Mouse (Mus musculus): Measurements from ENCODE around the gene Cdc42ep4.

The Cdc42ep4 gene

GRCm38 (mm10) chr11:113751484-113752084 lies at the start of gene Cdc42ep4:
Cdc42ep4 (minus strand) TSS chr11:113751881.
- peak; percentile 73 for DNase-seq (ENCODE audit: low read depth, low spot score)

- DNase-seq (ENCODE audit: low read depth, low spot score): no peak
These were observed 48.3 kb upstream of the Cdc42ep4 start for GRCm38 (mm10) chr11:113800026-113800425.

DNA sequence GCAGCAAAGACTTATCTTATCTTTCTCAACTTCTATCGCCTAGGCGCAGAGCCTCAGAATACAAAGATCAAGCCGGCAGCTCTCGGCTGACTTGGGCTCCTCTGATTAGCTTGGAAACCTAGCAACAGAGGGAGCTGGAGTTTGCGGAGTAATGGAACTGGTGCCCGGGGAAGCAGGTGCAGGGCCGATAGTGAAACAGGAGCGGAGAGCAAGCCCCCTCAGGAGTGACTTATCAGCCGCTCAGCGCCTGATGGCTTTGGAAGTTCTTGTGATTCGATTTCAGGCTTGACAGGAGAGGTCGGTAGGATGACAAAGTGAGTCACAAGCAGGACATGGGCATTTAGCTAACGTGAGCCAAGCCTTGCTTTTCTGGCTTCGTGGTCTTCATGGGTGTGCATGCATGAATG lies 47.4 kb upstream of the Cdc42ep4 start:
- DNase-seq (ENCODE audit: low read depth, low spot score): no peak

DNA sequence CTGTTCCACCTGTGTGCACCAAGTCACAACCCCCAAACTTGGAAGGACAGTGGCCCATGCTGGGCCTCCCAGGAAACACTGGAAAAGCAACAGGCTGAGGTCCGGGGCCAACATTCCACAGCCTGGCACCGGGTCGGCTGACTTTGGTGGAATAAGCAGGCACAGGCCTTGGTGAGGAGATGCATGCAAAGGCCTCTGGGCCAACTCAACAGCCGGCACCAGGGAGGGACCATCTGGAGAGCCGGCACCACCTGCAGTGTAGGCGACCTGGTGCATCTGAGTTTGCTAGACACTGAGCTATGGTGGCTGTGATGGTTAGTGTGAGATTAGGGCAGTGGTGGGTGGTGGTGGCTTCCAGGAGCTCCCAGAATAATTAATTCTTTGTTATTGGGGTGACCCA lies 46.3 kb upstream of the Cdc42ep4 start:
- DNase-seq (ENCODE audit: low read depth, low spot score): no peak

GRCm38 (mm10) chr11:113797014-113797983 lies 45.6 kb upstream of the Cdc42ep4 start:
- no peak for DNase-seq (ENCODE audit: low read depth, low spot score)

DNA sequence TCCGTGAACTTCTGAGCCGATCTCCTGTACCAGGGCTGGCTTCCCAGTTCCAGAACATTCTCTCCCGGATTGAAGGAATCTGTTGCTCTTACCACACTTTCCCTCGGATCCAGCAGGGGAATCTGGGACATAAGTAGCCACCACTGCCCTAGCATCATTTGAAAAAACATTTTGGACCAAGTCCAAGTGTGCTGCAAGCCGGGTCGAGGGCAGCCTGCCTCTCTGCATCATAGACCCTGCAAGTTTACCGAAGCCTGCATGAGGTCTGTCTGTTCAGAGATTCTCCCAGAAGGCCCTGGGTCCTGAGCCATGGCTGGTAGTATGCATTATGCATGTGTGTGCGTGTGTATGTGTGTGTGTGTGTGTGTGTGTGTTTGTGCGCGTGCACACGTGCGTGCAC lies 44.2 kb upstream of the Cdc42ep4 start:
- no peak for DNase-seq (ENCODE audit: low read depth, low spot score)

- DNase-seq (ENCODE audit: low read depth, low spot score): no peak
These were observed 39.9 kb upstream of the Cdc42ep4 start for GRCm38 (mm10) chr11:113791357-113792215.

DNA sequence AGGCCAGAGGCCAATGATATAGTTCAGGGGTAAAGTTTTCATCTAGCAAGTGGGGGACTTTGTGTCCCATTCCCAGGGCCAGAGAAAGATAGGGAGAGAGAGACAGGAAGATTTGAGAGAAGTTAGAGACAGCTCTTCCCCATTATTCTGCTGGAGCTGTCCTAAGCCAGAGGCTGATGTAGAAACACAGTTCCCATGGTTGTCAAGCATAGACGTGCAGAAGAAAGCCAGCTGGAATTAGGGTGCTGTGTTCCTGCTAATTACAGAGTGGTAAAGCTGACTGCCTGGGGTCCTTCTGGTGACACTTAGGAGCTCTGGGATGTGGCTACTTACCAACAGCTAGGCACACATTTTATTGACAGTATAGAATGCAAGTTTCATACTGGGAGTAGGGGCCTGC lies 37.4 kb upstream of the Cdc42ep4 start:
- DNase-seq (ENCODE audit: low read depth, low spot score): no peak

DNA sequence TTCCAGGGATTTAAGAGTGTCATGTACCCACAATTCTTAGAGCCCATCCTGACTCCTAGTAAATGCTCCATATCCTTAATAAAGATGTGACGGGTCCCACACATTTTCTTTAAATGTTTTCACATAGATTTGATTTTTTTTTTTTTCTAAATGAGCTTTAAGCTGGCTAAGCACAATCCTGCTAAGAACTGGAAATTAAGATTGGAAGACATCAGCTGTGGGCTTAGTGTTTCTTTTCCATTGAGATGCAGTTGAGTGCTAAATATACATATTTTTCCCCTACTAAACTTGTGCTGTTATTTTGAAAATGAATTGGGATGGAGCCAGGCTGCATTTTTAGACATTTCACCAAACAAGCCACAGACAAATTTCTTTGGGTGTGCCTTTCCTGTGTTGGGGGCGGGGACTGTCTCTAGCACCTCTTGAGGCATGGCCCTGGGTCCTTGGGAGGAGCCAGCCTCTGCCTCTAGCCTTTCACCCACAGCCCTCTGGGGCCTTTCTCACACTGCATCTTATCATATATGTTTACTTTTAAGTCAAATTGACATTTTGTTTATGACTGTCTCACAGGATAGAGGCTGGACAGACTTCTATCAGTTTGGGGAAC lies 36.6 kb upstream of the Cdc42ep4 start:
- DNase-seq (ENCODE audit: low read depth, low spot score): no peak

GRCm38 (mm10) chr11:113787432-113788182 lies 35.9 kb upstream of the Cdc42ep4 start:
- no peak for DNase-seq (ENCODE audit: low read depth, low spot score)

DNA sequence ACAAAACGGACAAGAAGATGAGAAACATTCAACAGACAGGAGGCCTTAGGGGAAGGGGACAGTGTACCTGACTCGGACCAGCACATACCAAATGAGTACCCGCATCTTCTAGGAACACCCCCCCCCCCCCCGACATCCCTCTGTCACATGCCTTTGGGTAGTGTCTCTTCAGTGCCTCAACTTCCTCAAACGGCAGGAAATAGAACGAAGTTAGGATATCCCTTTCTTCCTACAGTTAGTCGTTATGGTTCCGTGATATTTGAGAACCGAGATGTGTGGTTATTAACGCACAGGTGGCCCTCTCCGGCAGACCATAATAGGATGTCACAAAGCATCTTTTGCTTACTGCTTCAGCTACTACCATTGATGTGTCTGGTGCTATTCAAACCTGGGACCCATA lies 35.3 kb upstream of the Cdc42ep4 start:
- no peak for DNase-seq (ENCODE audit: low read depth, low spot score)

- no peak for DNase-seq (ENCODE audit: low read depth, low spot score)
These were observed 34.7 kb upstream of the Cdc42ep4 start for GRCm38 (mm10) chr11:113786395-113786794.

DNA sequence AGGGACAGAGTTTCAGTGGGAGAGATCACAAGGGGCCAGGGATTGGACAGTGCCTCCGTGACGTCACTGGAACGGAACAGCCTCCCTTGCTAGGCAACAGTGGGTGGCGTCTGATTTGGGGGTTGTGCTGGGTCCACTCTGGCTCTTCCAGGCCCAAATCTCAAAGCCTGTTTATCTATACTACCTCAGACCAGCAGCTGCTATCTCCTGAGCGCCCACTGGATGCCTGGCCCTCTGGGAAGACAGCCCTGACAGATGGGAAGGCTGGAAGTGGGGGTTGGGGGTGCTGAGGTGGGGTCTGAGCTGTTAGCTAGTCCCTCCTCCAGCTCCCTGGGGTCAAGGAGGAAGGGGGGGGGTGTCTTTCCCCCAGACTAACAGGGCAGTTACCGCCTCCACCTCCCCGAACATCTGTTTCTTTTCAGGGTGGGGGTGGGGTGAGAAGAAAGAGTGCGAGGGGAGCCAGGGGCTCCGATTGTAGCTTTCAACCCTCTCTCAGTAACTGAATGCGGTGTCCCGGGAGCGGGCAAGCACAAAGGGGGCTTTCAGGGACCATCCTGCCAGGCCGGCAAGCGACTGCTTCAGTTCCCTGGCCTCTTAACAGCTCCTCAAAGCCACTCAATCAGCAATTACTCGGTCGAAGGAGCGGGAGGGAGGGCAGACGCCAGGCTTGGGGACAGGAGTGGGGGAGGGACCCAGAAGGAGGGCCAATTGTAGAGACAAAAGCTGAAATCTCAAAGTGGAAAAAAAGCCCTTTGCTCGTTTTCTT lies 33.9 kb upstream of the Cdc42ep4 start:
- DNase-seq (ENCODE audit: low read depth, low spot score): peak; percentile 40

- no peak for DNase-seq (ENCODE audit: low read depth, low spot score)
These were observed 33.1 kb upstream of the Cdc42ep4 start for GRCm38 (mm10) chr11:113784656-113785396.

DNA sequence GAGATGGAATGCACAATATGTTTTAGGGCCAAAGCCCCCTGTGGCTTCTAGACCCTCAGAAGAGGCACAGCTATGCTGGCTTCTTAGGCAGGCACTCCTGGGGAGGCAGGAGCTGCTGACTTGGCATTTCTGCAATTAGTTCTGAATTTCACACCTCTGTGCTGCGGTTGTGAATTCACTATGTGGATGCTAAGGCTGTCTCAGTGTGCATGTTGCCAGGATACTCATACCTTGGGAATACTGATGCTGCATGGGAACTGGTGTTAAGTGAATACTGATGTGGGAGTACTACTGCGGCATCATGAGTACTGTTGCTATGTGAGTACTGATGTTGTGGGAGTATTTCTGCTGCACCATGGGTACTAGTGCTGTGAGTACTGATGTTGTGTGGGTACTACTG lies 30.8 kb upstream of the Cdc42ep4 start:
- no peak for DNase-seq (ENCODE audit: low read depth, low spot score)

DNA sequence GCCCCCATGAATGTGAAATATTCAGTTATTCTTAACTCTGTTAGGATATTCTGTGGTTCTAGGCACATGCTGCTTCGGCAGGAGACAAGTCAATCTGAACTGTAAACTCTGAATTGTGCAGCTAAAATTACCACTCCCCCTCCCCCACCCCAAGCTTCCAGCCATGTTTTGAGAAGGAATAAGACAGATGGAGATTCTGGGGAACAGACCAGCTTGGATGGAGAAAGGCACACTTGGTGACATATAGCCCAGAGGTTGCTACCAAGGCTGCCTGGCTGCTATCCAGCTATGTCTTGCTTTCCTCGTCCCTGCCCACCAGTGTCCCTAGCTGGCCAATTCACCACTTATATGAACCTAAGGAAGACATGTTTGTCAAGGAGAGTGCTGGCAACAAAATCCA lies 30.3 kb upstream of the Cdc42ep4 start:
- no peak for DNase-seq (ENCODE audit: low read depth, low spot score)

- no peak for DNase-seq (ENCODE audit: low read depth, low spot score)
These were observed 28.0 kb upstream of the Cdc42ep4 start for GRCm38 (mm10) chr11:113779680-113780041.

DNA sequence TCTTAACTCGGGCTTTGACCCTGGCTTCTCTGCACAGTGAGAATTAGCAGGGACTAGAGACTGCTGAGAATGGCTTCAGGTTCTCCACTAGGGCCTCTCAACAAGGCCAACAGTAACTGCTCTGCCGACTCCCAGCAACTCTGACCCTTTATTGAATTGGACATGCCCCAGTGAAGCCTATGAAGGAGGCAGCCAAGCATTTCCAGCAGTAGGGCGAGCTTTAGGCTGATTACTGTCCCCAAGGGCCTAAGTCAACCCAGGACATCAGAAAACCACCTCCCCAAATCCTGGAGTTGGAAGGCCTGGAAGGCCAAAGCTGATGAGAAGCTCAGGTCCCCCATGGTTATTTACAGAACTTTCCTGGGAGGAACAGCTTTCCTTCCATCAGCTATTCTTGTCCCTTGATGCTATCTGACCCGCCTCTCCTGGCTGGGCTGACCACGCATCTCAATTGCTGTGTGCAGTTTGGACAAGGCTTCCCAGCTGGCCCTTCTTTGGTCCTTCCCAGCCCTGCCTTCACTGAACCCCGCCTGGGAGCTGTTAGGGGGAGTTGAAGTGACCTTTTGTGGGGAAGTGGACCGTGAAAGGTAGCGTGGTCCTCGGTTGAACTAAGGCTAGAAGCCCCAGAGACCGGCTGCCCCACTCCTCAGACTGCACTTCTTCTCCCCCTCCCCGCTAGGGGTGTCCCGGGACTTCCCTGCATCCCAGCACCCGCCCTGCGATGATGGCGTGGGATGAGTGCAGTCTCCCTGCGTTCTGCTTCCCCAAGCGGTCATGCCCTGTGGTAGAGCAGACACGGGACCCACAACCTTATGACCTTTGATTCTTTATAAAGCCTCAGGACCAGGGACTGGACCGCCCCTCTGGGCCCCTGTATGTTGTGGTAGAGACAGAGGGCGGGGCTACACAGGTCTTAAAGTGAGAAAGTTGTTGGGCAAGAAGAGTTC lies 27.3 kb upstream of the Cdc42ep4 start:
- no peak for DNase-seq (ENCODE audit: low read depth, low spot score)

All from retina, postnatal 7 days (tissue).